Mouse (Mus musculus) natural killer cell, adult 2 months (primary cell): ENCODE results near the gene Psme1.

ENCODE experiments used
- DNase-seq, 2 experiments: peaks; one replicate each; pipeline ENCODE4 v3.0.0; 2022; ENCODE audit warnings: low spot score in 2 of 2

The Psme1 gene

GRCm38 (mm10) chr14:55598521-55599390, 20.8 kb downstream of the Psme1 start:
- DNase-seq, result no peak

- no peak for DNase-seq
Measured at GRCm38 (mm10) chr14:55603271-55603632, 25.3 kb downstream of the Psme1 start, which contains the start of gene Irf9. TSS of gene Irf9 (plus strand) at chr14:55603571.

GRCm38 (mm10) chr14:55603633-55604576, 26.0 kb downstream of the Psme1 start:
- peak; percentile 89 to 94 for DNase-seq

GRCm38 (mm10) chr14:55604823-55605222, 26.9 kb downstream of the Psme1 start:
- DNase-seq, result no peak

GRCm38 (mm10) chr14:55605743-55606459, 28.0 kb downstream of the Psme1 start:
- no peak for DNase-seq

- DNase-seq, result no peak
Measured at GRCm38 (mm10) chr14:55608339-55608738, 30.4 kb downstream of the Psme1 start.

GRCm38 (mm10) chr14:55613346-55613745, 35.4 kb downstream of the Psme1 start:
- no peak for DNase-seq

GRCm38 (mm10) chr14:55614565-55615178, 36.7 kb downstream of the Psme1 start:
- no peak for DNase-seq

- DNase-seq, result no peak
Measured at GRCm38 (mm10) chr14:55615876-55616275, 38.0 kb downstream of the Psme1 start.

GRCm38 (mm10) chr14:55616844-55617243, 38.9 kb downstream of the Psme1 start:
- DNase-seq, result no peak

- DNase-seq, result peak; percentile 17 to 31
Measured at GRCm38 (mm10) chr14:55617822-55618221, 39.9 kb downstream of the Psme1 start, which contains the start of gene Rec8. TSS of gene Rec8 (plus strand) at chr14:55618037.

GRCm38 (mm10) chr14:55618486-55619195, 40.7 kb downstream of the Psme1 start:
- DNase-seq, result no peak

GRCm38 (mm10) chr14:55628077-55628827, 50.3 kb downstream of the Psme1 start:
- DNase-seq, result no peak

- peak; percentile 62 to 76 for DNase-seq
Measured at GRCm38 (mm10) chr14:55629312-55629711, 51.4 kb downstream of the Psme1 start.
